10 mouse cellular contexts compared by ENCODE assay signal in genomic region chr12:85233376-85234358, GRCm38 (mm10). TPM values are rescaled to one million over a fixed set of nuclear protein-coding genes. Genes with fewer than 3 reads are reported as not detected.
A peak's percentile ranks its signal among the peaks of the same experiment; 100 is the strongest.
DNase-seq lines count a peak whose midpoint lies in the region; ATAC-seq lines count a peak whose summit lies in the region.
"Had no signal": no experiment of that assay in that cellular context is flagged by ENCODE, and none has a peak within 500 bp of the region (broad histone marks: within the 10 kb centered on the region; RNA-seq: fewer than 3 reads in every experiment).

No protein-coding gene starts in this region.

- H3K27me3 ChIP-seq in kidney, embryonic 14.5 days (ENCODE audit: control insufficient read depth, insufficient read depth, low read length): no peaks in the 10 kb centered on the region
- H3K27me3 ChIP-seq: heart, embryonic 13.5 days had no signal

- H3K4me1 ChIP-seq in kidney, embryonic 14.5 days (ENCODE audit: control insufficient read depth, insufficient read depth, low read length): peaks cover 22% of the 10 kb centered on the region

- no peak for ATAC-seq in kidney, embryonic 14.5 days (ENCODE audit: low FRiP score, low TSS enrichment)
- ATAC-seq: intestine, embryonic 16.5 days had no signal

- 44% methylated on average over 21 of the region's 21 CpGs for WGBS in kidney, embryonic 14.5 days

- H3K4me3 ChIP-seq in kidney, embryonic 14.5 days (ENCODE audit: low read length): no peak overlapping the region
- H3K4me3 ChIP-seq: heart, embryonic 13.5 days had no signal

- H3K4me2 ChIP-seq in kidney, embryonic 14.5 days (replicated peaks; ENCODE audit: low read depth, low read length): no peak overlapping the region
- H3K4me2 ChIP-seq: heart, embryonic 13.5 days had no signal

- no peaks in the 10 kb centered on the region; the same call in 1 of the 2 replicates for H3K36me3 ChIP-seq in kidney, embryonic 14.5 days (ENCODE audit: control insufficient read depth, insufficient read depth, low read length)

- 0 out of 2 replicates have a peak overlapping the region, but pooled peaks have one; percentile 30 for H3K27ac ChIP-seq in kidney, embryonic 14.5 days (ENCODE audit: low read depth, low read length)
- H3K27ac ChIP-seq: heart, embryonic 13.5 days had no signal

- H3K9me3 ChIP-seq in kidney, embryonic 14.5 days (ENCODE audit: control insufficient read depth, low read length): no peaks in the 10 kb centered on the region
- H3K9me3 ChIP-seq: heart, embryonic 13.5 days had no signal

- DNase-seq in kidney, postnatal 36 days: no peak
- peak; percentile 73 for DNase-seq in 416B (ENCODE audit: low read depth)
- DNase-seq in adrenal gland, postnatal 14 days: peak; percentile 52
- DNase-seq in kidney, postnatal 4 days: peak; percentile 38 to 52
- no peak for DNase-seq in layer of hippocampus, adult 9-11 months
- DNase-seq in embryo, embryonic 10.5 days (ENCODE audit: low spot score): no peak
- no peak for DNase-seq in heart, adult 18-20 months

- no peak overlapping the region for H3K9ac ChIP-seq in kidney, embryonic 14.5 days (ENCODE audit: low read depth, low read length)
- H3K9ac ChIP-seq: heart, embryonic 13.5 days had no signal

RNA-seq across cellular contexts. Expression of gene Eif2b2, which starts 14.4 kb away (rescaled TPM):
- 95.7 and 105 TPM in 2 replicates for polyA plus RNA-seq in kidney, embryonic 14.5 days (2014; fragmentation: Nextera tagmentation; extraction: Ambion mirVana)
- total RNA-seq in adrenal gland, postnatal 14 days (2021): 69.7 and 79.3 TPM in 2 replicates
- total RNA-seq in heart, adult 18-20 months (2021): 10 to 100 TPM; 43.5 to 48.3 TPM

RNA-seq across cellular contexts. Expression of gene Mlh3, which starts 36.7 kb away (rescaled TPM):
- polyA plus RNA-seq in kidney, embryonic 14.5 days (2014; fragmentation: Nextera tagmentation; extraction: Ambion mirVana): 6.2 and 10.8 TPM in 2 replicates
- total RNA-seq in adrenal gland, postnatal 14 days (2021): 9.3 and 11.3 TPM in 2 replicates
- 1 to 10 TPM; 7.9 to 9.5 TPM for total RNA-seq in heart, adult 18-20 months (2021)

RNA-seq across cellular contexts. Expression of gene Acyp1, which starts 54.6 kb away (rescaled TPM):
- 57.7 and 89.4 TPM in 2 replicates for polyA plus RNA-seq in kidney, embryonic 14.5 days (2014; fragmentation: Nextera tagmentation; extraction: Ambion mirVana)
- 31.5 and 38.3 TPM in 2 replicates for total RNA-seq in adrenal gland, postnatal 14 days (2021)
- total RNA-seq in heart, adult 18-20 months (2021): 10 to 100 TPM; 20.5 to 25.2 TPM

RNA-seq across cellular contexts. Expression of gene Zc2hc1c, which starts 54.7 kb away (rescaled TPM):
- polyA plus RNA-seq in kidney, embryonic 14.5 days (2014; fragmentation: Nextera tagmentation; extraction: Ambion mirVana): 2.0 and 3.2 TPM in 2 replicates
- total RNA-seq in adrenal gland, postnatal 14 days (2021): 0.98 and 1.1 TPM in 2 replicates
- total RNA-seq in heart, adult 18-20 months (2021): 1 to 10 TPM; 1.7 to 2.3 TPM

RNA-seq across cellular contexts. Expression of gene Pgf, which starts 56.1 kb away (rescaled TPM):
- polyA plus RNA-seq in kidney, embryonic 14.5 days (2014; fragmentation: Nextera tagmentation; extraction: Ambion mirVana): 16.3 and 21.9 TPM in 2 replicates
- total RNA-seq in adrenal gland, postnatal 14 days (2021): 0.85 and 1.2 TPM in 2 replicates
- 1 to 10 TPM; 3.8 to 5.3 TPM for total RNA-seq in heart, adult 18-20 months (2021)

Comparison
In these comparisons a context has a peak if more than half of its experiments do, and no peak if none do; other contexts are left out.
1. DNase-seq: peak in 416B (single experiment), adrenal gland, postnatal 14 days (single experiment) and kidney, postnatal 4 days (2 of 2); none in kidney, postnatal 36 days (0 of 2), layer of hippocampus, adult 9-11 months (single experiment), embryo, embryonic 10.5 days (single experiment) and heart, adult 18-20 months (0 of 2).